Comparison of ENCODE assay signal across 9 mouse cellular contexts in genomic region chr13:98365766-98366421, GRCm38 (mm10). TPM values are rescaled to one million over a fixed set of nuclear protein-coding genes. Genes with fewer than 3 reads are reported as not detected.
A peak's percentile ranks its signal among the peaks of the same experiment; 100 is the strongest.
DNase-seq lines count a peak whose midpoint lies in the region; ATAC-seq lines count a peak whose summit lies in the region.
"Had no signal": no experiment of that assay in that cellular context is flagged by ENCODE, and none has a peak within 500 bp of the region (broad histone marks: within the 10 kb centered on the region; RNA-seq: fewer than 3 reads in every experiment).

No protein-coding gene starts in this region.

- H3K9me3 ChIP-seq in heart, embryonic 14.5 days (ENCODE audit: control insufficient read depth, low read length) = no peaks in the 10 kb centered on the region
- H3K9me3 ChIP-seq in embryonic facial prominence, embryonic 10.5 days = no peaks in the 10 kb centered on the region
- H3K9me3 ChIP-seq in intestine, embryonic 14.5 days (ENCODE audit: control insufficient read depth, low read length) = no peaks in the 10 kb centered on the region
- H3K9me3 ChIP-seq in midbrain, embryonic 11.5 days (ENCODE audit: control insufficient read depth, low read length) = no peaks in the 10 kb centered on the region

- no peak overlapping the region for H3K9ac ChIP-seq in heart, embryonic 14.5 days (ENCODE audit: low read length)
- no peak overlapping the region for H3K9ac ChIP-seq in intestine, embryonic 14.5 days (ENCODE audit: low read length)
- H3K9ac ChIP-seq in midbrain, embryonic 11.5 days (ENCODE audit: low read length) = no peak overlapping the region

- peak; percentile 69; the same call in 1 of the 2 replicates for ATAC-seq in heart, embryonic 14.5 days (ENCODE audit: insufficient number of reproducible peaks, insufficient read depth, low FRiP score, low read depth)
- 0 out of 2 replicates have a peak, but pooled peaks have one; percentile 32 for ATAC-seq in intestine, embryonic 14.5 days (replicated peaks; ENCODE audit: low FRiP score, low TSS enrichment, low read depth)
- peak; percentile 40; the same call in 1 of the 2 replicates for ATAC-seq in midbrain, embryonic 11.5 days (ENCODE audit: low FRiP score)
- ATAC-seq: Patski had no signal

- peak overlapping the region; percentile 49 for H3K4me2 ChIP-seq in heart, embryonic 14.5 days (ENCODE audit: low read length)
- H3K4me2 ChIP-seq in intestine, embryonic 14.5 days (ENCODE audit: low read length) = peak overlapping the region; percentile 22; the same call in 1 of the 2 replicates
- peak overlapping the region; percentile 38 for H3K4me2 ChIP-seq in midbrain, embryonic 11.5 days

- no peak for DNase-seq in heart, adult 8-10 months (ENCODE audit: low spot score)
- DNase-seq in embryonic facial prominence, embryonic 10.5 days (ENCODE audit: low spot score) = peak; percentile 81
- peak; percentile 81 for DNase-seq in intestine, embryonic 14.5 days (ENCODE audit: low spot score)
- DNase-seq in midbrain, embryonic 11.5 days (ENCODE audit: low spot score, missing footprints) = peak; percentile 97
- no peak for DNase-seq in thymus, postnatal 36 days
- no peak for DNase-seq in right cerebral cortex, postnatal 25 days
- no peak for DNase-seq in ovary, postnatal 14 days (ENCODE audit: low spot score)

- no peaks in the 10 kb centered on the region for H3K36me3 ChIP-seq in heart, embryonic 14.5 days (ENCODE audit: control insufficient read depth, insufficient read depth, low read length)
- no peaks in the 10 kb centered on the region for H3K36me3 ChIP-seq in embryonic facial prominence, embryonic 10.5 days (replicated peaks)
- H3K36me3 ChIP-seq in intestine, embryonic 14.5 days (ENCODE audit: control insufficient read depth, insufficient read depth, low read length) = no peaks in the 10 kb centered on the region
- no peaks in the 10 kb centered on the region for H3K36me3 ChIP-seq in midbrain, embryonic 11.5 days (ENCODE audit: control insufficient read depth, insufficient read depth, low read length)

- H3K4me1 ChIP-seq in heart, embryonic 14.5 days (ENCODE audit: control insufficient read depth in 2 of 2, insufficient read depth in 2 of 2, low read length in 2 of 2) = peaks cover 3 to 7% of the 10 kb centered on the region in 2 experiments; a peak in 2 of 4 replicates
- H3K4me1 ChIP-seq in embryonic facial prominence, embryonic 10.5 days = peaks cover 33% of the 10 kb centered on the region
- H3K4me1 ChIP-seq in intestine, embryonic 14.5 days (replicated peaks; ENCODE audit: control insufficient read depth, insufficient read depth, low read length) = peaks cover 4% of the 10 kb centered on the region
- peaks cover 8% of the 10 kb centered on the region for H3K4me1 ChIP-seq in midbrain, embryonic 11.5 days (ENCODE audit: control insufficient read depth, insufficient read depth, low read length)

- peak overlapping the region; percentile 22 to 24 for H3K4me3 ChIP-seq in heart, embryonic 14.5 days (ENCODE audit: control insufficient read depth in 1 of 2, insufficient read depth in 1 of 2, low read depth in 1 of 2, low read length in 2 of 2)
- peak overlapping the region; percentile 51 for H3K4me3 ChIP-seq in embryonic facial prominence, embryonic 10.5 days
- H3K4me3 ChIP-seq in intestine, embryonic 14.5 days (ENCODE audit: low read depth, low read length) = peak overlapping the region; percentile 21
- H3K4me3 ChIP-seq in midbrain, embryonic 11.5 days (ENCODE audit: low read depth, low read length) = peak overlapping the region; percentile 16

- peaks cover 92% of the 10 kb centered on the region for H3K27me3 ChIP-seq in heart, embryonic 14.5 days (ENCODE audit: control insufficient read depth, insufficient read depth, low read length)
- H3K27me3 ChIP-seq in embryonic facial prominence, embryonic 10.5 days (replicated peaks; ENCODE audit: low read depth, poor library complexity, severe bottlenecking) = peaks cover 100% of the 10 kb centered on the region
- H3K27me3 ChIP-seq in intestine, embryonic 14.5 days (replicated peaks; ENCODE audit: control insufficient read depth, insufficient read depth, low read length) = peaks cover 89% of the 10 kb centered on the region
- peaks cover 88% of the 10 kb centered on the region for H3K27me3 ChIP-seq in midbrain, embryonic 11.5 days (ENCODE audit: control insufficient read depth, insufficient read depth, low read length)
- H3K27me3 ChIP-seq: Patski had no signal

- WGBS in heart, embryonic 14.5 days = under 1% methylated on average over 52 of the region's 52 CpGs
- under 1% methylated on average over 52 of the region's 52 CpGs for WGBS in embryonic facial prominence, embryonic 10.5 days
- WGBS in intestine, embryonic 14.5 days = under 1% methylated on average over 52 of the region's 52 CpGs
- WGBS in midbrain, embryonic 11.5 days = under 1% methylated on average over 52 of the region's 52 CpGs

- H3K27ac ChIP-seq in heart, embryonic 14.5 days (replicated peaks in 1 of 2; ENCODE audit: control insufficient read depth in 1 of 2, insufficient read depth in 1 of 2, low read depth in 2 of 2, low read length in 2 of 2) = no peak overlapping the region
- H3K27ac ChIP-seq in embryonic facial prominence, embryonic 10.5 days (replicated peaks) = peak overlapping the region; percentile 79
- H3K27ac ChIP-seq in intestine, embryonic 14.5 days (ENCODE audit: low read depth) = no peak overlapping the region
- H3K27ac ChIP-seq in midbrain, embryonic 11.5 days (ENCODE audit: low read depth, low read length) = no peak overlapping the region

RNA-seq across cellular contexts. Expression of gene Foxd1, which starts 11.9 kb away (rescaled TPM):
- polyA plus RNA-seq in heart, embryonic 14.5 days (2014; fragmentation: Nextera tagmentation; extraction: Ambion mirVana) = not detected in 2 replicates
- under 1 TPM in 1 of 4 experiments, not detected in 3; 0.06 TPM for total RNA-seq in heart, adult 8-10 months (2022)
- polyA plus RNA-seq in embryonic facial prominence, embryonic 10.5 days (2016; fragmentation: Nextera tagmentation; extraction: Ambion mirVana) = 3.7 and 4.3 TPM in 2 replicates
- polyA plus RNA-seq in intestine, embryonic 14.5 days (2014; fragmentation: Nextera tagmentation; extraction: Ambion mirVana) = not detected in 2 replicates
- 4.4 and 5.2 TPM in 2 replicates for polyA plus RNA-seq in midbrain, embryonic 11.5 days (2014; fragmentation: Nextera tagmentation; extraction: Ambion mirVana)

RNA-seq across cellular contexts. Expression of gene Btf3, which starts 49.1 kb away (rescaled TPM):
- 400 and 431 TPM in 2 replicates for polyA plus RNA-seq in heart, embryonic 14.5 days (2014; fragmentation: Nextera tagmentation; extraction: Ambion mirVana)
- 100 to 1,000 TPM; 181 to 211 (median 205) TPM for total RNA-seq in heart, adult 8-10 months (2022)
- polyA plus RNA-seq in embryonic facial prominence, embryonic 10.5 days (2016; fragmentation: Nextera tagmentation; extraction: Ambion mirVana) = 764 and 773 TPM in 2 replicates
- polyA plus RNA-seq in intestine, embryonic 14.5 days (2014; fragmentation: Nextera tagmentation; extraction: Ambion mirVana) = 708 and 729 TPM in 2 replicates
- polyA plus RNA-seq in midbrain, embryonic 11.5 days (2014; fragmentation: Nextera tagmentation; extraction: Ambion mirVana) = 823 and 852 TPM in 2 replicates

Comparison
In these comparisons a context has a peak if more than half of its experiments do, and no peak if none do; other contexts are left out.
1. DNase-seq: peak in embryonic facial prominence, embryonic 10.5 days (single experiment), intestine, embryonic 14.5 days (single experiment) and midbrain, embryonic 11.5 days (single experiment); none in heart, adult 8-10 months (single experiment), thymus, postnatal 36 days (0 of 2), right cerebral cortex, postnatal 25 days (single experiment) and ovary, postnatal 14 days (single experiment).
2. Peak in every context shown above with its lines, with median percentiles within 50 percentile points of each other: ATAC-seq, H3K4me2 ChIP-seq and H3K4me3 ChIP-seq.